Mouse (Mus musculus) heart, embryonic 14.5 days (tissue): ENCODE measurements around the gene Ranbp1. TPM values are rescaled to one million over a fixed set of nuclear protein-coding genes. Genes with fewer than 3 reads are reported as not detected.
"Not testable (repeated sequence)": the region's sequence is repeated elsewhere in the genome, so short reads cannot be mapped to it uniquely, and the experiment has no call there.

Experiments used
- ATAC-seq: fragments of 200-750 bp; cut with Nextera tagmentation; 2 replicates; pipeline ENCODE4 v1.8.0; 2017; ENCODE audit warnings: low read depth, moderate TSS enrichment; ENCODE audit not compliant: insufficient number of reproducible peaks, insufficient read depth, low FRiP score
- H3K27ac ChIP-seq, 2 experiments: fragments of 200-500 bp in 1 of 2; fragments of 300-500 bp in 1 of 2; sonication (generic) in 1 of 2; replicated peaks in 1 of 2; 2 replicates each; pipeline ENCODE4 v1.5.1; 2012 to 2014; ENCODE audit warnings: low read depth in 2 of 2, low read length in 2 of 2, control low read depth in 1 of 2, mild to moderate bottlenecking in 1 of 2, mixed read lengths in 1 of 2; ENCODE audit not compliant: control insufficient read depth in 1 of 2, insufficient read depth in 1 of 2
- H3K27me3 ChIP-seq: fragments of 300-500 bp; sonication (generic); 2 replicates; pipeline ENCODE4 v1.6.1; 2014; ENCODE audit warnings: mild to moderate bottlenecking, low read length, control low read depth; ENCODE audit not compliant: control insufficient read depth, insufficient read depth
- H3K36me3 ChIP-seq: fragments of 300-500 bp; sonication (generic); 2 replicates; pipeline ENCODE4 v1.6.1; 2014; ENCODE audit warnings: mild to moderate bottlenecking, control low read depth, low read length, mixed read lengths; ENCODE audit not compliant: control insufficient read depth, insufficient read depth
- H3K4me1 ChIP-seq, 2 experiments: fragments of 200-500 bp in 1 of 2; fragments of 300-500 bp in 1 of 2; sonication (generic) in 1 of 2; 2 replicates each; pipeline ENCODE4 v1.6.1; 2012 to 2014; ENCODE audit warnings: low read length in 2 of 2, control low read depth in 1 of 2, mixed read lengths in 1 of 2; ENCODE audit not compliant: control insufficient read depth in 2 of 2, insufficient read depth in 2 of 2
- H3K4me2 ChIP-seq: fragments of 300-500 bp; sonication (generic); 2 replicates; pipeline ENCODE4 v1.6.1; 2014; ENCODE audit warnings: mild to moderate bottlenecking, low read length
- H3K4me3 ChIP-seq, 2 experiments: fragments of 200-500 bp in 1 of 2; fragments of 300-500 bp in 1 of 2; sonication (generic) in 1 of 2; 2 replicates each; pipeline ENCODE4 v1.5.1; 2012 to 2014; ENCODE audit warnings: low read length in 2 of 2, mild to moderate bottlenecking in 2 of 2, control low read depth in 1 of 2, low read depth in 1 of 2, moderate library complexity in 1 of 2; ENCODE audit not compliant: control insufficient read depth in 1 of 2, insufficient read depth in 1 of 2
- H3K9ac ChIP-seq: fragments of 300-500 bp; sonication (generic); 2 replicates; pipeline ENCODE4 v1.6.1; 2014; ENCODE audit warnings: mild to moderate bottlenecking, low read length
- H3K9me3 ChIP-seq: fragments of 300-500 bp; sonication (generic); 2 replicates; pipeline ENCODE4 v1.6.1; 2016; ENCODE audit warnings: low read length, control low read depth; ENCODE audit not compliant: control insufficient read depth
- WGBS: fragments of 180-500 bp; shearing (Covaris S2); extraction: QIAGEN DNeasy Blood & Tissue Kit; methylation state at CpG from one replicate; pipeline ENCODE4 v1.1.7; 2014; 5-methylcytosine and 5-hydroxymethylcytosine counted together
- polyA plus RNA-seq: library from polyadenylated mRNA; unstranded; fragments of >200 nt; fragmentation: Nextera tagmentation; extraction: Ambion mirVana; gene quantifications from 2 replicates; pipeline ENCODE4 v1.2.1, GENCODE M21; 2014

Ranbp1 gene
- polyA plus RNA-seq = 354 and 357 TPM in 2 replicates

- Histone ChIP-seq H3K27me3 (no peaks in the 10 kb centered on the region), H3K27ac (peak within 1 kb of the TSS; percentile 93), H3K9me3 (no peaks in the 10 kb centered on the region), H3K4me2 (peak within 1 kb of the TSS; percentile 96), H3K9ac (peak within 1 kb of the TSS; percentile 95), H3K4me1 (peaks cover 10 to 33% of the 10 kb centered on the region in 2 experiments), H3K36me3 (peaks cover 74% of the 10 kb centered on the region), H3K4me3 (peak within 1 kb of the TSS; percentile 79 to 97)
- WGBS = under 1% methylated on average over 93 of the region's 102 CpGs
- peak; percentile 94 for ATAC-seq
Measured at GRCm38 (mm10) chr16:18248433-18249363, at the start of gene Ranbp1, which contains the start of gene Trmt2a. TSS of gene Ranbp1 (minus strand) at chr16:18248732. TSS of gene Trmt2a (plus strand) at chr16:18248679.

- Histone ChIP-seq H3K9ac (peak overlapping the region; percentile 56), H3K4me3 (peak overlapping the region; percentile 47 to 76), H3K4me2 (peak overlapping the region; percentile 59), H3K27ac (peak overlapping the region; percentile 42 to 79; a peak in 3 of 4 replicates), H3K4me1 (peaks cover 2 to 27% of the 10 kb centered on the region in 2 experiments; a peak in 3 of 4 replicates), H3K36me3 (peaks cover 14% of the 10 kb centered on the region)
- H3K27me3 ChIP-seq, H3K9me3 ChIP-seq, ATAC-seq: not testable (repeated sequence)
- 7% methylated on average over 6 of the region's 10 CpGs for WGBS
Measured at GRCm38 (mm10) chr16:18289614-18290013, 41.1 kb upstream of the Ranbp1 start.

- Histone ChIP-seq H3K36me3 (peaks cover 19% of the 10 kb centered on the region), H3K4me1 (peaks cover 2 to 27% of the 10 kb centered on the region in 2 experiments; a peak in 3 of 4 replicates), H3K4me3 (peak within 1 kb of the TSS; percentile 76 to 84), H3K27me3 (no peaks in the 10 kb centered on the region), H3K9me3 (no peaks in the 10 kb centered on the region), H3K9ac (peak within 1 kb of the TSS; percentile 93), H3K4me2 (peak within 1 kb of the TSS; percentile 91), H3K27ac (peak within 1 kb of the TSS; percentile 79 to 85)
- peak; percentile 99 for ATAC-seq
- WGBS = 0% methylated on average over 68 of the region's 71 CpGs
Measured at GRCm38 (mm10) chr16:18289067-18289588, 40.6 kb upstream of the Ranbp1 start, which contains the start of gene Dgcr8. TSS of gene Dgcr8 (minus strand) at chr16:18289246.

- peaks cover 2 to 27% of the 10 kb centered on the region in 2 experiments; a peak in 3 of 4 replicates for H3K4me1 ChIP-seq
- H3K36me3 ChIP-seq = peaks cover 24% of the 10 kb centered on the region
- H3K9me3 ChIP-seq = no peaks in the 10 kb centered on the region
- peak overlapping the region; percentile 91 for H3K4me2 ChIP-seq
- under 1% methylated on average over 29 of the region's 31 CpGs for WGBS
- peak; percentile 86 for ATAC-seq
- H3K9ac ChIP-seq = peak overlapping the region; percentile 93
- H3K4me3 ChIP-seq = peak overlapping the region; percentile 76 to 84
- H3K27me3 ChIP-seq = no peaks in the 10 kb centered on the region
- H3K27ac ChIP-seq = peak overlapping the region; percentile 76 to 85
Measured at GRCm38 (mm10) chr16:18288581-18289061, 40.1 kb upstream of the Ranbp1 start.

- Histone ChIP-seq H3K4me3 (peak overlapping the region; percentile 76 to 84), H3K36me3 (peaks cover 29% of the 10 kb centered on the region), H3K9me3 (no peaks in the 10 kb centered on the region), H3K27ac (peak overlapping the region; percentile 76 to 85), H3K4me1 (peaks cover 2 to 27% of the 10 kb centered on the region in 2 experiments; a peak in 3 of 4 replicates), H3K27me3 (no peaks in the 10 kb centered on the region), H3K9ac (peak overlapping the region; percentile 93), H3K4me2 (peak overlapping the region; percentile 91)
- no peak for ATAC-seq
- 4% methylated on average over 4 of the region's 4 CpGs for WGBS
Measured at GRCm38 (mm10) chr16:18288166-18288565, 39.6 kb upstream of the Ranbp1 start.

GRCm38 (mm10) chr16:18275166-18275565, 26.6 kb upstream of the Ranbp1 start:
- Histone ChIP-seq H3K27me3 (no peaks in the 10 kb centered on the region), H3K9me3 (no peaks in the 10 kb centered on the region), H3K9ac (no peak overlapping the region), H3K27ac (no peak overlapping the region), H3K36me3 (peaks cover 96% of the 10 kb centered on the region), H3K4me2 (no peak overlapping the region), H3K4me1 (no peaks in the 10 kb centered on the region), H3K4me3 (no peak overlapping the region)
- no peak for ATAC-seq
- WGBS = 83% methylated on average over 2 of the region's 2 CpGs

GRCm38 (mm10) chr16:18268182-18268581, 19.6 kb upstream of the Ranbp1 start:
- Histone ChIP-seq H3K9ac (no peak overlapping the region), H3K36me3 (peaks cover 97% of the 10 kb centered on the region), H3K4me3 (no peak overlapping the region), H3K27ac (no peak overlapping the region), H3K4me1 (no peaks in the 10 kb centered on the region), H3K9me3 (no peaks in the 10 kb centered on the region), H3K4me2 (no peak overlapping the region), H3K27me3 (no peaks in the 10 kb centered on the region)
- WGBS = 88% methylated on average over 5 of the region's 5 CpGs
- ATAC-seq = no peak
